Mouse (Mus musculus) cerebellum, adult 2 months (tissue): ENCODE data around the gene Dusp6.

Source experiments
- CTCF ChIP-seq: fragments of 200-500 bp; IDR thresholded peaks from 2 replicates; pipeline ENCODE4 v1.5.1; 2011; ENCODE audit warnings: low read depth, mild to moderate bottlenecking, control low read depth, low read length, moderate library complexity, borderline replicate concordance; ENCODE audit not compliant: insufficient read depth
- POLR2A ChIP-seq: fragments of 200-500 bp; IDR thresholded peaks from 2 replicates; pipeline ENCODE4 v1.6.1; 2011; ENCODE audit warnings: low read length, control low read depth, borderline replicate concordance; ENCODE audit not compliant: insufficient read depth

DNA sequence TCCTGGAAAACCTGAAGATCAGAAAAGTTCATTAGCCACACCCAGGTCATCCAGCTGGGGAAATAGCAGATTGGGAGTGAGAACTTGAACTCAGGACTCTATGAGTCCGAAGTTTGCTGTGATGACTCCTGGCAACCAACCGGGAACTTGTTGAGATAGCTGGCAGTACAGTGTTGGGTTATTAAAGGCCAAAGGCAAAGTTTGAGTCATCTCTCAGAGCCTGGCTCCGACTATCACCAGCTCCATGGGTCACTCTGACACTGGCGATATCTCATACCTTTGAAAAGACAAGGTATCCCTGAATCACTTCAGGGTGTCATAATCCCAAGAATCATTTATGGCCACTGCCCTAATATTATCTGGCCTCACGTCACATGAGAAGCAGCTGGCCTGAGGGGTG lies 36.2 kb upstream of the Dusp6 start:
- no peak for TF ChIP-seq CTCF
- no peak for TF ChIP-seq POLR2A
